Mouse (Mus musculus): ENCODE results near the gene Gpat2. TPM values are rescaled to one million over a fixed set of nuclear protein-coding genes. Genes with fewer than 3 reads are reported as not detected.

Gene Gpat2
- total and polyA plus RNA-seq, 3 experiments, result 0.08 TPM; not detected in 2

GRCm38 (mm10) chr2:127449691-127450090, 24.7 kb downstream of the Gpat2 start:
- Histone ChIP-seq H3K4me3 (no peak overlapping the region), H3K36me3 (ENCODE audit: control insufficient read depth, insufficient read depth, low read length) (no peaks in the 10 kb centered on the region), H3K4me1 (ENCODE audit: control insufficient read depth, insufficient read depth, low read length) (no peaks in the 10 kb centered on the region; the same call in 1 of the 2 replicates), H3K9ac (ENCODE audit: low read depth, low read length) (no peak overlapping the region), H3K27me3 (ENCODE audit: control insufficient read depth, insufficient read depth, low read length) (no peaks in the 10 kb centered on the region), H3K79me2 (replicated peaks; ENCODE audit: control insufficient read depth, insufficient read depth, low read length) (no peaks in the 10 kb centered on the region), H3K27ac (no peak overlapping the region)
- 37% methylated on average over 7 of the region's 7 CpGs for WGBS
- TF ChIP-seq CTCF (IDR thresholded peaks at IDR 0.05), result no peak
- no peak for TF ChIP-seq EP300 (IDR thresholded peaks at IDR 0.05; ENCODE audit: insufficient read depth, low read depth, low read length)
- no peak for TF ChIP-seq POLR2A (IDR thresholded peaks at IDR 0.05; ENCODE audit: insufficient read depth, low read depth, low read length)
- intact Hi-C loops (cut with DNase I), result no loop called here
- DNase-seq, result no peak

- H3K4me3 ChIP-seq, result no peak overlapping the region
- DNase-seq, result no peak
- no peaks in the 10 kb centered on the region for H3K79me2 ChIP-seq (replicated peaks; ENCODE audit: control insufficient read depth, insufficient read depth, low read length)
- H3K36me3 ChIP-seq (ENCODE audit: control insufficient read depth, insufficient read depth, low read length), result no peaks in the 10 kb centered on the region
- H3K27ac ChIP-seq, result no peak overlapping the region
- intact Hi-C loops (cut with DNase I), result no loop called here
- no peaks in the 10 kb centered on the region for H3K27me3 ChIP-seq (ENCODE audit: control insufficient read depth, insufficient read depth, low read length)
- no peak for TF ChIP-seq CTCF (IDR thresholded peaks at IDR 0.05)
- no peak for TF ChIP-seq EP300 (IDR thresholded peaks at IDR 0.05; ENCODE audit: insufficient read depth, low read depth, low read length)
- no peak for TF ChIP-seq POLR2A (IDR thresholded peaks at IDR 0.05; ENCODE audit: insufficient read depth, low read depth, low read length)
- H3K9ac ChIP-seq (ENCODE audit: low read depth, low read length), result no peak overlapping the region
- WGBS, result 11% methylated on average over 6 of the region's 6 CpGs
- no peaks in the 10 kb centered on the region for H3K4me1 ChIP-seq (ENCODE audit: control insufficient read depth, insufficient read depth, low read length)
Observed at GRCm38 (mm10) chr2:127451748-127452147, 26.7 kb downstream of the Gpat2 start.

DNA sequence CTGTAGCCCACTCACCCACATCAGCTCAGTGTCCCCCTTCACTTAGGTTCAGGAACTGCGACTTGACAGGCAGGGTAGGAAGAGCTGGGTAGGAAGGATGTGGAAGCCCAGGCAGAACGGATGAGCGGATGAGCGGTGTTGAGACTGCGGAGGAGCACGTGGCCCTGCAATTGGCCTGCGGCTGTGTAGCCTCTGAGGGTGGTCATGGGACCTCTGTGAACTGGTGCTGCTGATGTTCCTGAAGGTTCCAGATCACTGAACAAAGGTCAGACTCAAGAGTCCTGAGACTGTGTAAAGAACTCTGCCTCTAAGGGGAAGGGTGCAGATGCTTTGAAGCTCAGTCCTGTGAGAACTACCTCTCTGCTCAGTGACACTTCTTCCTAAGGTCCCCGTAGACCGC, 28.1 kb downstream of the Gpat2 start:
- Histone ChIP-seq H3K4me1 (ENCODE audit: control insufficient read depth, insufficient read depth, low read length) (no peaks in the 10 kb centered on the region), H3K4me3 (no peak overlapping the region), H3K27ac (no peak overlapping the region), H3K79me2 (replicated peaks; ENCODE audit: control insufficient read depth, insufficient read depth, low read length) (no peaks in the 10 kb centered on the region), H3K9ac (ENCODE audit: low read depth, low read length) (no peak overlapping the region), H3K27me3 (ENCODE audit: control insufficient read depth, insufficient read depth, low read length) (no peaks in the 10 kb centered on the region), H3K36me3 (ENCODE audit: control insufficient read depth, insufficient read depth, low read length) (no peaks in the 10 kb centered on the region)
- no peak for DNase-seq
- WGBS, result 73% methylated on average over 9 of the region's 9 CpGs
- intact Hi-C loops (cut with DNase I), result no loop called here
- TF ChIP-seq EP300 (IDR thresholded peaks at IDR 0.05; ENCODE audit: insufficient read depth, low read depth, low read length) (no peak), POLR2A (IDR thresholded peaks at IDR 0.05; ENCODE audit: insufficient read depth, low read depth, low read length) (no peak), CTCF (IDR thresholded peaks at IDR 0.05) (no peak)

DNA sequence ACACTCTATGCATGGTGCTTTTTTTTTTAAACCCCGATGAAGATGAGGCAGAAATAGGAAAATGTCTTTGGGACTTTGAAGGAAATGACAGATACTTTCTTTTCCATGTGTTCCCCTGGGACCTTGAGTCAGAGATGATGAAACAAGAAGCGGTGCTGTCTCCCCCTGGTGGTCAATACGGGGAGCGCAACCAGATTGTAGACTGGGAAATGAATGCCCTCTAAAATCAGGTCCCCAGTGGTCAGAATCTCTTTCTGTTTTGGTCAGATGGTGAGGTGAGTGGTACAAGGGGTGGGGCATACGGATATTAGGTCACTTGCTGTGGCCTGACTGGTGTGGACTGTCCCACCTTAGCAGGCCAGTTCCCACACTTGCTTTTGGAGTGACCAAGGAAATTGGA, 28.8 kb downstream of the Gpat2 start:
- H3K4me3 ChIP-seq, result no peak overlapping the region
- H3K4me1 ChIP-seq (ENCODE audit: control insufficient read depth, insufficient read depth, low read length), result no peaks in the 10 kb centered on the region
- H3K27ac ChIP-seq, result no peak overlapping the region
- TF ChIP-seq EP300 (IDR thresholded peaks at IDR 0.05; ENCODE audit: insufficient read depth, low read depth, low read length) (no peak), POLR2A (IDR thresholded peaks at IDR 0.05; ENCODE audit: insufficient read depth, low read depth, low read length) (no peak), CTCF (IDR thresholded peaks at IDR 0.05) (no peak; the same call in none of the 2 replicates)
- intact Hi-C loops (cut with DNase I), result loop anchor here (2.0 kb wide), 1 partner anchor 91 kb away; the partner anchor contains the start of gene Adra2b
- no peaks in the 10 kb centered on the region for H3K36me3 ChIP-seq (ENCODE audit: control insufficient read depth, insufficient read depth, low read length)
- 2% methylated on average over 5 of the region's 5 CpGs for WGBS
- H3K27me3 ChIP-seq (ENCODE audit: control insufficient read depth, insufficient read depth, low read length), result no peaks in the 10 kb centered on the region
- no peaks in the 10 kb centered on the region for H3K79me2 ChIP-seq (replicated peaks; ENCODE audit: control insufficient read depth, insufficient read depth, low read length)
- peak; percentile 59 to 73 for DNase-seq
- no peak overlapping the region for H3K9ac ChIP-seq (ENCODE audit: low read depth, low read length)

GRCm38 (mm10) chr2:127459341-127459740, 34.3 kb downstream of the Gpat2 start:
- no peak overlapping the region for H3K9ac ChIP-seq (ENCODE audit: low read depth, low read length)
- no peak overlapping the region for H3K4me3 ChIP-seq
- no peak overlapping the region for H3K27ac ChIP-seq
- no peaks in the 10 kb centered on the region for H3K27me3 ChIP-seq (ENCODE audit: control insufficient read depth, insufficient read depth, low read length)
- WGBS, result 78% methylated on average over 2 of the region's 2 CpGs
- H3K79me2 ChIP-seq (replicated peaks; ENCODE audit: control insufficient read depth, insufficient read depth, low read length), result no peaks in the 10 kb centered on the region
- H3K36me3 ChIP-seq (ENCODE audit: control insufficient read depth, insufficient read depth, low read length), result no peaks in the 10 kb centered on the region
- TF ChIP-seq POLR2A (IDR thresholded peaks at IDR 0.05; ENCODE audit: insufficient read depth, low read depth, low read length) (no peak), EP300 (IDR thresholded peaks at IDR 0.05; ENCODE audit: insufficient read depth, low read depth, low read length) (no peak), CTCF (IDR thresholded peaks at IDR 0.05) (no peak)
- H3K4me1 ChIP-seq (ENCODE audit: control insufficient read depth, insufficient read depth, low read length), result peaks cover 1% of the 10 kb centered on the region; the same call in 1 of the 2 replicates
- no peak for DNase-seq
- intact Hi-C loops (cut with DNase I), result no loop called here

DNA sequence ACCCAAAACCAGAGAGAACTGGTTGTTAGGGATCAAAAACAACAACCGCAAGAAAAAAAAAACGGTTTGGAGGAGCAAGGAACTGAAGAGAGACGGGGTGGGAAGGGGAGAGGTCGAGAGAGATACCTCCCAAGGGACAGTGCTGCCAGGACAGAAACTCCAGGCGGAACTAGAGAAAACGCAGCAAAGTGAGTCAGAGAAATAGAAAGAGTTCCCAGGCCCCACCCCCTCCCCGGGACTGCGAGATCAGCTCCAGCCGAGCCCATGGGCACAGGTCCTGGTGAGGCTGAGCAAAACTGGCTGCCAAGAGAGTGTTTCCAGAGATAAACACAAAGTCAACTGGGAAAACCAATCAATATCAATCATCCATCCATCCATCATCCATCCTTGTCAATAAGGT, 36.4 kb downstream of the Gpat2 start:
- Histone ChIP-seq H3K27me3 (ENCODE audit: control insufficient read depth, insufficient read depth, low read length) (no peaks in the 10 kb centered on the region), H3K36me3 (ENCODE audit: control insufficient read depth, insufficient read depth, low read length) (no peaks in the 10 kb centered on the region), H3K4me1 (ENCODE audit: control insufficient read depth, insufficient read depth, low read length) (peaks cover 1% of the 10 kb centered on the region; the same call in 1 of the 2 replicates), H3K4me3 (no peak overlapping the region), H3K9ac (ENCODE audit: low read depth, low read length) (no peak overlapping the region), H3K79me2 (replicated peaks; ENCODE audit: control insufficient read depth, insufficient read depth, low read length) (no peaks in the 10 kb centered on the region), H3K27ac (no peak overlapping the region)
- TF ChIP-seq CTCF (IDR thresholded peaks at IDR 0.05), result no peak
- no peak for TF ChIP-seq EP300 (IDR thresholded peaks at IDR 0.05; ENCODE audit: insufficient read depth, low read depth, low read length)
- no peak for TF ChIP-seq POLR2A (IDR thresholded peaks at IDR 0.05; ENCODE audit: insufficient read depth, low read depth, low read length)
- intact Hi-C loops (cut with DNase I), result no loop called here
- WGBS, result 31% methylated on average over 9 of the region's 9 CpGs
- no peak for DNase-seq

Data from heart, adult 2 months (tissue).